Mouse (Mus musculus) kidney, postnatal 0 days (tissue): ENCODE data around the gene Apeh. TPM values are rescaled to one million over a fixed set of nuclear protein-coding genes. Genes with fewer than 3 reads are reported as not detected.

Experiments used
- ATAC-seq: fragments of 200-750 bp; cut with Nextera tagmentation; replicated peaks from 2 replicates; pipeline ENCODE4 v1.8.0; 2017; ENCODE audit warnings: low read depth, moderate number of reproducible peaks, moderate TSS enrichment, moderate library complexity; ENCODE audit not compliant: low FRiP score
- DNase-seq: peaks from one replicate; pipeline ENCODE4 v3.0.0-alpha.2; 2016; ENCODE audit warnings: low spot score
- H3K27ac ChIP-seq: fragments of 300-500 bp; sonication (generic); 2 replicates; pipeline ENCODE4 v1.5.1; 2014; ENCODE audit warnings: mild to moderate bottlenecking
- H3K27me3 ChIP-seq: fragments of 300-500 bp; sonication (generic); 2 replicates; pipeline ENCODE4 v1.6.1; 2014; ENCODE audit warnings: low read length, mixed read lengths; ENCODE audit not compliant: insufficient read depth
- H3K36me3 ChIP-seq: fragments of 300-500 bp; sonication (generic); 2 replicates; pipeline ENCODE4 v1.6.1; 2014; ENCODE audit warnings: low read length, mixed read lengths; ENCODE audit not compliant: insufficient read depth
- H3K4me1 ChIP-seq: fragments of 300-500 bp; sonication (generic); replicated peaks from 2 replicates; pipeline ENCODE4 v1.6.1; 2014; ENCODE audit warnings: antibody characterized with exemption, low read length, mixed read lengths; ENCODE audit not compliant: insufficient read depth
- H3K4me2 ChIP-seq: fragments of 300-500 bp; sonication (generic); 2 replicates; pipeline ENCODE4 v1.6.1; 2014; ENCODE audit warnings: mild to moderate bottlenecking, low read length, moderate library complexity, mixed read lengths
- H3K4me3 ChIP-seq: fragments of 300-500 bp; sonication (generic); replicated peaks from 2 replicates; pipeline ENCODE4 v1.5.1; 2014; ENCODE audit warnings: low read depth, low read length
- H3K9ac ChIP-seq: fragments of 300-500 bp; sonication (generic); 2 replicates; pipeline ENCODE4 v1.6.1; 2014; ENCODE audit warnings: low read depth, low read length
- H3K9me3 ChIP-seq: fragments of 300-500 bp; sonication (generic); replicated peaks from 2 replicates; pipeline ENCODE4 v1.6.1; 2016; ENCODE audit warnings: low read length, inconsistent platforms, mixed read lengths
- CTCF ChIP-seq: IDR thresholded peaks from 2 replicates; pipeline ENCODE4 v1.5.1; 2016; ENCODE audit warnings: antibody characterized with exemption, low read depth, mild to moderate bottlenecking, moderate library complexity
- whole genome bisulfite sequencing: fragments of 180-500 bp; shearing (Covaris S2); extraction: QIAGEN DNeasy Blood & Tissue Kit; methylation state at CpG from one replicate; pipeline ENCODE4 v1.1.7; 2014; 5-methylcytosine and 5-hydroxymethylcytosine counted together
- microRNA-seq: library from miRNA; unstranded; fragments of <30 nt; microRNA quantifications from one replicate; pipeline ENCODE4, GENCODE M21; 2016
- polyA plus RNA-seq: library from polyadenylated mRNA; unstranded; fragments of >200 nt; fragmentation: Nextera tagmentation; extraction: Ambion mirVana; gene quantifications from 2 replicates; pipeline ENCODE4 v1.2.1, GENCODE M21; 2015

The Apeh gene
- polyA plus RNA-seq, 1 experiment from 2014 or later: 62.6 TPM

- H3K4me2 ChIP-seq: no peak overlapping the region
- DNase-seq (no peak), ATAC-seq (no peak)
- H3K9ac ChIP-seq: no peak overlapping the region
- H3K27me3 ChIP-seq: no peaks in the 10 kb centered on the region
- TF ChIP-seq CTCF: no peak
- H3K4me3 ChIP-seq: no peak overlapping the region
- peaks cover 10% of the 10 kb centered on the region; the same call in 1 of the 2 replicates for H3K4me1 ChIP-seq
- H3K27ac ChIP-seq: no peak overlapping the region
- peaks cover 39% of the 10 kb centered on the region; the same call in 1 of the 2 replicates for H3K36me3 ChIP-seq
- WGBS: 86% methylated on average over 4 of the region's 4 CpGs
- no peaks in the 10 kb centered on the region for H3K9me3 ChIP-seq
Observed at GRCm38 (mm10) chr9:108046582-108046981, 47.8 kb downstream of the Apeh start.

GRCm38 (mm10) chr9:108044751-108045492, 49.5 kb downstream of the Apeh start:
- no peak overlapping the region for H3K9ac ChIP-seq
- ATAC-seq (no peak), DNase-seq (no peak)
- no peaks in the 10 kb centered on the region for H3K9me3 ChIP-seq
- H3K36me3 ChIP-seq: peaks cover 44% of the 10 kb centered on the region
- no peaks in the 10 kb centered on the region for H3K27me3 ChIP-seq
- no peak overlapping the region for H3K4me2 ChIP-seq
- H3K27ac ChIP-seq: no peak overlapping the region
- peaks cover 10% of the 10 kb centered on the region; the same call in 1 of the 2 replicates for H3K4me1 ChIP-seq
- WGBS: 95% methylated on average over 8 of the region's 8 CpGs
- no peak overlapping the region for H3K4me3 ChIP-seq
- TF ChIP-seq CTCF: peak; percentile 25; the same call in 1 of the 2 replicates

Small RNAs within 50 kb of the gene (microRNA-seq; reads per million reads assigned to microRNA genes)
- not detected for gene Gm47303
- gene Mir7088: not detected

Other genes starting within 250 kb of the Apeh start
- gene Rbm6, start 221.4 kb downstream of the Apeh start, polyA plus RNA-seq: 40.2 and 46.8 TPM in 2 replicates
- gene Mon1a, start 206.5 kb downstream of the Apeh start, polyA plus RNA-seq: 11.1 and 12.7 TPM in 2 replicates
- 1.1 and 1.4 TPM in 2 replicates for gene Mst1r, start 187.7 kb downstream of the Apeh start, polyA plus RNA-seq
- gene Actl11, start 166.1 kb downstream of the Apeh start, polyA plus RNA-seq: not detected in 2 replicates
- gene Camkv, start 158.9 kb downstream of the Apeh start, polyA plus RNA-seq: 0.95 and 1.3 TPM in 2 replicates
- gene Traip, start 144.5 kb downstream of the Apeh start, polyA plus RNA-seq: 10.0 and 10.2 TPM in 2 replicates
- 33.2 and 41.6 TPM in 2 replicates for gene Uba7, start 119.1 kb downstream of the Apeh start, polyA plus RNA-seq
- gene Gm20661, start 111.5 kb downstream of the Apeh start, polyA plus RNA-seq: 1.3 and 2.0 TPM in 2 replicates
- 63.8 and 66.8 TPM in 2 replicates for gene Inka1, start 108.7 kb downstream of the Apeh start, polyA plus RNA-seq
- 2.9 and 4.0 TPM in 2 replicates for gene Cdhr4, start 102.1 kb downstream of the Apeh start, polyA plus RNA-seq
- gene Gm20662, start 98.3 kb downstream of the Apeh start, polyA plus RNA-seq: 0.25 and 0.27 TPM in 2 replicates
- gene Ip6k1, start 92.1 kb downstream of the Apeh start, polyA plus RNA-seq: 45.7 and 46.9 TPM in 2 replicates
- 23.2 and 27.2 TPM in 2 replicates for gene Gmppb, start 45.4 kb downstream of the Apeh start, polyA plus RNA-seq
- gene Amigo3, start 41.4 kb downstream of the Apeh start, polyA plus RNA-seq: 1.4 and 1.6 TPM in 2 replicates
- 0.09 and 0.39 TPM in 2 replicates for gene Mst1, start 14.2 kb downstream of the Apeh start, polyA plus RNA-seq
- gene Rnf123, start 11.3 kb downstream of the Apeh start, polyA plus RNA-seq: 23.7 and 24.6 TPM in 2 replicates
- 0.25 and 0.31 TPM in 2 replicates for gene Bsn, start 95.8 kb upstream of the Apeh start, polyA plus RNA-seq
- 165 and 170 TPM in 2 replicates for gene Dag1, start 169.4 kb upstream of the Apeh start, polyA plus RNA-seq
- 30.1 and 34.5 TPM in 2 replicates for gene Nicn1, start 195.8 kb upstream of the Apeh start, polyA plus RNA-seq
- gene Amt, start 202.2 kb upstream of the Apeh start, polyA plus RNA-seq: 50.5 and 51.2 TPM in 2 replicates
- gene Rhoa, start 211.5 kb upstream of the Apeh start, polyA plus RNA-seq: 448 and 489 TPM in 2 replicates
- 47.5 and 49.0 TPM in 2 replicates for gene Tcta, start 211.6 kb upstream of the Apeh start, polyA plus RNA-seq
- 1,215 and 1,273 TPM in 2 replicates for gene Gpx1, start 244.3 kb upstream of the Apeh start, polyA plus RNA-seq